Mouse (Mus musculus): ENCODE measurements around the gene Cchcr1.

- TF ChIP-seq CTCF (conservative IDR thresholded peaks at IDR 0.05; ENCODE audit: insufficient read depth, insufficient read length, low read depth, low read length) (no peak), POLR2A (IDR thresholded peaks at IDR 0.05; ENCODE audit: low read depth, low read length) (no peak)
These were observed 2.1 kb upstream of the Cchcr1 start for GRCm38 (mm10) chr17:35514756-35515155.
